Mouse (Mus musculus) intestine, embryonic 16.5 days (tissue): ENCODE results near the gene Pgam1. TPM values are rescaled to one million over a fixed set of nuclear protein-coding genes. Genes with fewer than 3 reads are reported as not detected.
A peak's percentile ranks its signal among the peaks of the same experiment; 100 is the strongest.
"Not testable (repeated sequence)": the region's sequence is repeated elsewhere in the genome, so short reads cannot be mapped to it uniquely, and the experiment has no call there.

ENCODE experiments used
- ATAC-seq: fragments of 200-750 bp; cut with Nextera tagmentation; 2 replicates; pipeline ENCODE4 v1.8.0; 2017; ENCODE audit warnings: moderate TSS enrichment, moderate library complexity
- H3K27ac ChIP-seq: fragments of 300-500 bp; sonication (generic); 2 replicates; pipeline ENCODE4 v1.5.1; 2014; ENCODE audit warnings: mild to moderate bottlenecking, low read length
- H3K27me3 ChIP-seq: fragments of 300-500 bp; sonication (generic); replicated peaks from 2 replicates; pipeline ENCODE4 v1.6.1; 2014; ENCODE audit warnings: low read length, control low read depth, mixed read lengths; ENCODE audit not compliant: control insufficient read depth, insufficient read depth
- H3K36me3 ChIP-seq: fragments of 300-500 bp; sonication (generic); 2 replicates; pipeline ENCODE4 v1.6.1; 2014; ENCODE audit warnings: low read length, control low read depth; ENCODE audit not compliant: control insufficient read depth, insufficient read depth
- H3K4me1 ChIP-seq: fragments of 300-500 bp; sonication (generic); 2 replicates; pipeline ENCODE4 v1.6.1; 2014; ENCODE audit warnings: low read length, control low read depth, mixed read lengths; ENCODE audit not compliant: control insufficient read depth, insufficient read depth
- H3K4me2 ChIP-seq: fragments of 300-500 bp; sonication (generic); 2 replicates; pipeline ENCODE4 v1.6.1; 2014; ENCODE audit warnings: low read depth, low read length, control low read depth
- H3K4me3 ChIP-seq: fragments of 300-500 bp; sonication (generic); 2 replicates; pipeline ENCODE4 v1.5.1; 2014; ENCODE audit warnings: mild to moderate bottlenecking, low read length
- H3K9ac ChIP-seq: fragments of 300-500 bp; sonication (generic); 2 replicates; pipeline ENCODE4 v1.6.1; 2014; ENCODE audit warnings: low read depth, low read length
- H3K9me3 ChIP-seq: fragments of 300-500 bp; sonication (generic); 2 replicates; pipeline ENCODE4 v1.6.1; 2016; ENCODE audit warnings: low read length, control low read depth; ENCODE audit not compliant: control insufficient read depth
- WGBS: fragments of 180-500 bp; shearing (Covaris S2); extraction: QIAGEN DNeasy Blood & Tissue Kit; methylation state at CpG from one replicate; pipeline ENCODE4 v1.1.7; 2014; 5-methylcytosine and 5-hydroxymethylcytosine counted together
- polyA plus RNA-seq: library from polyadenylated mRNA; unstranded; fragments of >200 nt; fragmentation: Nextera tagmentation; extraction: Ambion mirVana; gene quantifications from 2 replicates; pipeline ENCODE4 v1.2.1, GENCODE M21; 2015

Gene Pgam1
- polyA plus RNA-seq, 1 experiment from 2014 or later, result 1,026 TPM

- WGBS, result 55% methylated on average over 6 of the region's 6 CpGs
- Histone ChIP-seq H3K9ac (no peak overlapping the region), H3K9me3 (no peaks in the 10 kb centered on the region), H3K4me2 (no peak overlapping the region), H3K4me3 (no peak overlapping the region), H3K27me3 (no peaks in the 10 kb centered on the region), H3K4me1 (peaks cover 12% of the 10 kb centered on the region), H3K27ac (no peak overlapping the region), H3K36me3 (no peaks in the 10 kb centered on the region)
- ATAC-seq, result no peak
Observed at GRCm38 (mm10) chr19:41906311-41907078, 5.2 kb upstream of the Pgam1 start.

GRCm38 (mm10) chr19:41907079-41907760 is 4.5 kb upstream of the Pgam1 start:
- no peak overlapping the region for H3K4me3 ChIP-seq
- H3K4me1 ChIP-seq, result peaks cover 12% of the 10 kb centered on the region
- no peak for ATAC-seq
- no peak overlapping the region for H3K4me2 ChIP-seq
- 34% methylated on average over 8 of the region's 8 CpGs for WGBS
- H3K9ac ChIP-seq, result no peak overlapping the region
- 0 out of 2 replicates have a peak overlapping the region, but pooled peaks have one; percentile 0 for H3K27ac ChIP-seq
- H3K27me3 ChIP-seq, result no peaks in the 10 kb centered on the region
- H3K36me3 ChIP-seq, result no peaks in the 10 kb centered on the region
- H3K9me3 ChIP-seq, result no peaks in the 10 kb centered on the region

GRCm38 (mm10) chr19:41908736-41909135 is 3.0 kb upstream of the Pgam1 start:
- Histone ChIP-seq H3K27ac (no peak overlapping the region), H3K4me2 (no peak overlapping the region), H3K9me3 (no peaks in the 10 kb centered on the region), H3K36me3 (no peaks in the 10 kb centered on the region), H3K9ac (no peak overlapping the region), H3K4me1 (peaks cover 16% of the 10 kb centered on the region), H3K27me3 (no peaks in the 10 kb centered on the region), H3K4me3 (no peak overlapping the region)
- no peak for ATAC-seq
- 91% methylated on average over 3 of the region's 3 CpGs for WGBS

- no peaks in the 10 kb centered on the region for H3K27me3 ChIP-seq
- ATAC-seq, result no peak
- no peak overlapping the region for H3K4me3 ChIP-seq
- 75% methylated on average over 2 of the region's 2 CpGs for WGBS
- H3K36me3 ChIP-seq, result no peaks in the 10 kb centered on the region
- no peaks in the 10 kb centered on the region for H3K9me3 ChIP-seq
- peak overlapping the region; percentile 95 for H3K27ac ChIP-seq
- H3K4me1 ChIP-seq, result peaks cover 22% of the 10 kb centered on the region
- no peak overlapping the region for H3K4me2 ChIP-seq
- no peak overlapping the region for H3K9ac ChIP-seq
Observed at GRCm38 (mm10) chr19:41910396-41910795, 1.3 kb upstream of the Pgam1 start.

GRCm38 (mm10) chr19:41912121-41913080 is 678 bp downstream of the Pgam1 start:
- WGBS, result under 1% methylated on average over 43 of the region's 53 CpGs
- peak overlapping the region; percentile 98 for H3K9ac ChIP-seq
- peak overlapping the region; percentile 93 for H3K27ac ChIP-seq

GRCm38 (mm10) chr19:41913774-41914591 is 2.3 kb downstream of the Pgam1 start:
- H3K27ac ChIP-seq, result 0 out of 2 replicates have a peak overlapping the region, but pooled peaks have one; percentile 93
- WGBS, result 36% methylated on average over 6 of the region's 6 CpGs
- peak overlapping the region; percentile 99 for H3K4me3 ChIP-seq
- H3K9ac ChIP-seq, result peak overlapping the region; percentile 98
- H3K9me3 ChIP-seq, result no peaks in the 10 kb centered on the region
- peak overlapping the region; percentile 68 for H3K4me2 ChIP-seq
- peaks cover 18% of the 10 kb centered on the region for H3K36me3 ChIP-seq
- peaks cover 13% of the 10 kb centered on the region for H3K4me1 ChIP-seq
- H3K27me3 ChIP-seq, result no peaks in the 10 kb centered on the region
- no peak for ATAC-seq

More at GRCm38 (mm10) chr19:41912121-41913080, 678 bp downstream of the Pgam1 start:
- H3K36me3 ChIP-seq, result peaks cover 13% of the 10 kb centered on the region
- H3K4me1 ChIP-seq, result peaks cover 17% of the 10 kb centered on the region
- peak overlapping the region; percentile 68 for H3K4me2 ChIP-seq
- no peaks in the 10 kb centered on the region for H3K27me3 ChIP-seq
- no peaks in the 10 kb centered on the region for H3K9me3 ChIP-seq
- peak overlapping the region; percentile 99 for H3K4me3 ChIP-seq
- ATAC-seq, result peak; percentile 61

GRCm38 (mm10) chr19:41914592-41914882 is 2.8 kb downstream of the Pgam1 start:
- Histone ChIP-seq H3K4me3 (peak overlapping the region; percentile 99), H3K36me3 (peaks cover 22% of the 10 kb centered on the region), H3K4me2 (peak overlapping the region; percentile 68), H3K4me1 (peaks cover 13% of the 10 kb centered on the region)
- H3K27ac ChIP-seq, H3K9ac ChIP-seq, ATAC-seq, H3K9me3 ChIP-seq, H3K27me3 ChIP-seq: not testable (repeated sequence)

GRCm38 (mm10) chr19:41915294-41915693 is 3.6 kb downstream of the Pgam1 start:
- no peak overlapping the region for H3K27ac ChIP-seq
- ATAC-seq, result no peak
- no peaks in the 10 kb centered on the region for H3K27me3 ChIP-seq
- H3K4me2 ChIP-seq, result no peak overlapping the region
- peaks cover 13% of the 10 kb centered on the region for H3K4me1 ChIP-seq
- 80% methylated on average over 3 of the region's 3 CpGs for WGBS
- peaks cover 22% of the 10 kb centered on the region for H3K36me3 ChIP-seq
- no peak overlapping the region for H3K9ac ChIP-seq
- no peak overlapping the region for H3K4me3 ChIP-seq
- H3K9me3 ChIP-seq, result no peaks in the 10 kb centered on the region
